Mouse (Mus musculus) stomach, embryonic 14.5 days (tissue): ENCODE data around the gene Rnase9. TPM values are rescaled to one million over a fixed set of nuclear protein-coding genes. Genes with fewer than 3 reads are reported as not detected.
"Not testable (repeated sequence)": the region's sequence is repeated elsewhere in the genome, so short reads cannot be mapped to it uniquely, and the experiment has no call there.

Source experiments
- ATAC-seq: fragments of 200-750 bp; cut with Nextera tagmentation; 2 replicates; pipeline ENCODE4 v1.8.0; 2017; ENCODE audit warnings: low read depth, moderate TSS enrichment; ENCODE audit not compliant: insufficient number of reproducible peaks, insufficient read depth, low FRiP score
- H3K27ac ChIP-seq: fragments of 300-500 bp; sonication (generic); 2 replicates; pipeline ENCODE4 v1.5.1; 2014; ENCODE audit warnings: mild to moderate bottlenecking, low read length, moderate library complexity, mixed read lengths
- H3K27me3 ChIP-seq: fragments of 300-500 bp; sonication (generic); 2 replicates; pipeline ENCODE4 v1.6.1; 2014; ENCODE audit warnings: low read length, control low read depth, mixed read lengths; ENCODE audit not compliant: control insufficient read depth, insufficient read depth
- H3K36me3 ChIP-seq: fragments of 300-500 bp; sonication (generic); 2 replicates; pipeline ENCODE4 v1.6.1; 2014; ENCODE audit warnings: mild to moderate bottlenecking, control low read depth, low read length, moderate library complexity, mixed read lengths; ENCODE audit not compliant: control insufficient read depth, insufficient read depth
- H3K4me1 ChIP-seq: fragments of 300-500 bp; sonication (generic); 2 replicates; pipeline ENCODE4 v1.6.1; 2014; ENCODE audit warnings: low read length, control low read depth, mixed read lengths; ENCODE audit not compliant: control insufficient read depth, insufficient read depth
- H3K4me2 ChIP-seq: fragments of 300-500 bp; sonication (generic); replicated peaks from 2 replicates; pipeline ENCODE4 v1.6.1; 2014; ENCODE audit warnings: low read depth, low read length, control low read depth
- H3K4me3 ChIP-seq: fragments of 300-500 bp; sonication (generic); 2 replicates; pipeline ENCODE4 v1.5.1; 2014; ENCODE audit warnings: low read depth, low read length, control low read depth
- H3K9ac ChIP-seq: fragments of 300-500 bp; sonication (generic); replicated peaks from 2 replicates; pipeline ENCODE4 v1.6.1; 2014; ENCODE audit warnings: low read depth, mild to moderate bottlenecking, control low read depth, low read length, moderate library complexity, mixed read lengths
- H3K9me3 ChIP-seq: fragments of 300-500 bp; sonication (generic); 2 replicates; pipeline ENCODE4 v1.6.1; 2016; ENCODE audit warnings: low read depth, low read length, control low read depth; ENCODE audit not compliant: control insufficient read depth
- WGBS: fragments of 180-500 bp; shearing (Covaris S2); extraction: QIAGEN DNeasy Blood & Tissue Kit; methylation state at CpG from one replicate; pipeline ENCODE4 v1.1.7; 2014; 5-methylcytosine and 5-hydroxymethylcytosine counted together
- polyA plus RNA-seq: library from polyadenylated mRNA; unstranded; fragments of >200 nt; fragmentation: Nextera tagmentation; extraction: Ambion mirVana; gene quantifications from 2 replicates; pipeline ENCODE4 v1.2.1, GENCODE M21; 2014

Gene Rnase9
- polyA plus RNA-seq, 1 experiment from 2014 or later, result not detected

- Histone ChIP-seq H3K27ac (no peak overlapping the region), H3K27me3 (no peaks in the 10 kb centered on the region), H3K36me3 (no peaks in the 10 kb centered on the region), H3K4me2 (no peak overlapping the region), H3K9me3 (no peaks in the 10 kb centered on the region; the same call in 1 of the 2 replicates), H3K4me1 (no peaks in the 10 kb centered on the region), H3K4me3 (no peak overlapping the region), H3K9ac (no peak overlapping the region)
- 59% methylated on average over 3 of the region's 3 CpGs for WGBS
- ATAC-seq, result no peak
Observed at GRCm38 (mm10) chr14:51027387-51028155, 14.1 kb downstream of the Rnase9 start.

- Histone ChIP-seq H3K4me1 (no peaks in the 10 kb centered on the region), H3K9ac (no peak overlapping the region), H3K4me3 (no peak overlapping the region), H3K4me2 (no peak overlapping the region), H3K36me3 (no peaks in the 10 kb centered on the region), H3K27ac (no peak overlapping the region), H3K27me3 (no peaks in the 10 kb centered on the region), H3K9me3 (no peaks in the 10 kb centered on the region)
- ATAC-seq, result 0 out of 2 replicates have a peak, but pooled peaks have one; percentile 18
- 36% methylated on average over 5 of the region's 5 CpGs for WGBS
Observed at GRCm38 (mm10) chr14:51026391-51027133, 15.1 kb downstream of the Rnase9 start.

- ATAC-seq, result no peak
- Histone ChIP-seq H3K9me3 (no peaks in the 10 kb centered on the region), H3K27me3 (no peaks in the 10 kb centered on the region), H3K36me3 (no peaks in the 10 kb centered on the region), H3K4me2 (no peak overlapping the region), H3K4me1 (no peaks in the 10 kb centered on the region), H3K27ac (no peak overlapping the region), H3K4me3 (no peak overlapping the region), H3K9ac (no peak overlapping the region)
- 73% methylated on average over 1 of the region's 1 CpGs for WGBS
Observed at GRCm38 (mm10) chr14:51024820-51025219, 16.8 kb downstream of the Rnase9 start.

- Histone ChIP-seq H3K27me3 (no peaks in the 10 kb centered on the region), H3K4me1 (no peaks in the 10 kb centered on the region), H3K4me2 (no peak overlapping the region), H3K9me3 (no peaks in the 10 kb centered on the region), H3K9ac (no peak overlapping the region), H3K4me3 (no peak overlapping the region), H3K27ac (no peak overlapping the region), H3K36me3 (no peaks in the 10 kb centered on the region)
- ATAC-seq, result no peak
- whole genome bisulfite sequencing, result 73% methylated on average over 4 of the region's 4 CpGs
Observed at GRCm38 (mm10) chr14:51023457-51023856, 18.2 kb downstream of the Rnase9 start.

- H3K27me3 ChIP-seq, result no peaks in the 10 kb centered on the region
- no peak overlapping the region for H3K4me3 ChIP-seq
- no peak for ATAC-seq
- H3K9ac ChIP-seq, result no peak overlapping the region
- H3K27ac ChIP-seq, result no peak overlapping the region
- no peaks in the 10 kb centered on the region for H3K4me1 ChIP-seq
- 65% methylated on average over 3 of the region's 3 CpGs for WGBS
- H3K9me3 ChIP-seq, result no peaks in the 10 kb centered on the region
- no peak overlapping the region for H3K4me2 ChIP-seq
- H3K36me3 ChIP-seq, result no peaks in the 10 kb centered on the region
Observed at GRCm38 (mm10) chr14:51017256-51017655, 24.4 kb downstream of the Rnase9 start.

- H3K27ac ChIP-seq, result no peak overlapping the region
- H3K36me3 ChIP-seq, result no peaks in the 10 kb centered on the region
- H3K9me3 ChIP-seq, result no peaks in the 10 kb centered on the region
- no peak overlapping the region for H3K9ac ChIP-seq
- no peaks in the 10 kb centered on the region for H3K27me3 ChIP-seq
- no peaks in the 10 kb centered on the region for H3K4me1 ChIP-seq
- no peak overlapping the region for H3K4me2 ChIP-seq
- no peak for ATAC-seq
- no peak overlapping the region for H3K4me3 ChIP-seq
Observed at GRCm38 (mm10) chr14:51015780-51016179, 25.9 kb downstream of the Rnase9 start.

GRCm38 (mm10) chr14:51014724-51015123 lies 26.9 kb downstream of the Rnase9 start:
- 80% methylated on average over 3 of the region's 3 CpGs for WGBS
- not testable (repeated sequence) for ATAC-seq, H3K36me3 ChIP-seq, H3K27ac ChIP-seq, H3K9me3 ChIP-seq, H3K4me1 ChIP-seq, H3K4me3 ChIP-seq, H3K4me2 ChIP-seq, H3K9ac ChIP-seq, H3K27me3 ChIP-seq

GRCm38 (mm10) chr14:51009572-51009971 lies 32.1 kb downstream of the Rnase9 start:
- H3K4me3 ChIP-seq, result no peak overlapping the region
- WGBS, result 82% methylated on average over 6 of the region's 6 CpGs
- H3K27ac ChIP-seq, result peak overlapping the region; percentile 77; the same call in 1 of the 2 replicates
- H3K36me3 ChIP-seq, result no peaks in the 10 kb centered on the region
- ATAC-seq, result no peak
- H3K4me1 ChIP-seq, result no peaks in the 10 kb centered on the region
- H3K4me2 ChIP-seq, result no peak overlapping the region
- no peak overlapping the region for H3K9ac ChIP-seq
- H3K9me3 ChIP-seq, result no peaks in the 10 kb centered on the region
- no peaks in the 10 kb centered on the region for H3K27me3 ChIP-seq
